Mouse (Mus musculus) embryo, embryonic 10.5 days (tissue): Measurements from ENCODE around the gene Klf5.

Experiments
- DNase-seq: peaks from one replicate; pipeline ENCODE4 v3.0.0-alpha.2; 2015; ENCODE audit warnings: low spot score

Klf5 gene

GRCm38 (mm10) chr14:99309606-99310005, 11.1 kb downstream of the Klf5 start:
- DNase-seq = no peak

- DNase-seq = no peak
Measured at GRCm38 (mm10) chr14:99310358-99310757, 11.9 kb downstream of the Klf5 start.

GRCm38 (mm10) chr14:99313062-99313461, 14.6 kb downstream of the Klf5 start:
- DNase-seq = no peak

- no peak for DNase-seq
Measured at GRCm38 (mm10) chr14:99316275-99316674, 17.8 kb downstream of the Klf5 start.

GRCm38 (mm10) chr14:99320736-99321135, 22.2 kb downstream of the Klf5 start:
- DNase-seq = no peak

GRCm38 (mm10) chr14:99323376-99323775, 24.9 kb downstream of the Klf5 start:
- DNase-seq = no peak

GRCm38 (mm10) chr14:99324523-99324922, 26.0 kb downstream of the Klf5 start:
- DNase-seq = no peak

- DNase-seq = no peak
Measured at GRCm38 (mm10) chr14:99325597-99326472, 27.3 kb downstream of the Klf5 start.

GRCm38 (mm10) chr14:99336598-99336997, 38.1 kb downstream of the Klf5 start:
- DNase-seq = no peak

GRCm38 (mm10) chr14:99339021-99339420, 40.5 kb downstream of the Klf5 start:
- DNase-seq = no peak

GRCm38 (mm10) chr14:99339681-99340522, 41.4 kb downstream of the Klf5 start:
- DNase-seq = no peak

GRCm38 (mm10) chr14:99340703-99341102, 42.2 kb downstream of the Klf5 start:
- no peak for DNase-seq

- DNase-seq = no peak
Measured at GRCm38 (mm10) chr14:99348175-99348764, 49.8 kb downstream of the Klf5 start.

GRCm38 (mm10) chr14:99349606-99350005, 51.1 kb downstream of the Klf5 start:
- no peak for DNase-seq

- no peak for DNase-seq
Measured at GRCm38 (mm10) chr14:99352989-99353388, 54.5 kb downstream of the Klf5 start.

- DNase-seq = no peak
Measured at GRCm38 (mm10) chr14:99354046-99354445, 55.6 kb downstream of the Klf5 start.

- no peak for DNase-seq
Measured at GRCm38 (mm10) chr14:99354761-99355609, 56.5 kb downstream of the Klf5 start.

GRCm38 (mm10) chr14:99355610-99355870, 57.0 kb downstream of the Klf5 start:
- no peak for DNase-seq

- no peak for DNase-seq
Measured at GRCm38 (mm10) chr14:99362956-99363355, 64.5 kb downstream of the Klf5 start.

- no peak for DNase-seq
Measured at GRCm38 (mm10) chr14:99364007-99364784, 65.7 kb downstream of the Klf5 start.
